In the genomic region with DNA sequence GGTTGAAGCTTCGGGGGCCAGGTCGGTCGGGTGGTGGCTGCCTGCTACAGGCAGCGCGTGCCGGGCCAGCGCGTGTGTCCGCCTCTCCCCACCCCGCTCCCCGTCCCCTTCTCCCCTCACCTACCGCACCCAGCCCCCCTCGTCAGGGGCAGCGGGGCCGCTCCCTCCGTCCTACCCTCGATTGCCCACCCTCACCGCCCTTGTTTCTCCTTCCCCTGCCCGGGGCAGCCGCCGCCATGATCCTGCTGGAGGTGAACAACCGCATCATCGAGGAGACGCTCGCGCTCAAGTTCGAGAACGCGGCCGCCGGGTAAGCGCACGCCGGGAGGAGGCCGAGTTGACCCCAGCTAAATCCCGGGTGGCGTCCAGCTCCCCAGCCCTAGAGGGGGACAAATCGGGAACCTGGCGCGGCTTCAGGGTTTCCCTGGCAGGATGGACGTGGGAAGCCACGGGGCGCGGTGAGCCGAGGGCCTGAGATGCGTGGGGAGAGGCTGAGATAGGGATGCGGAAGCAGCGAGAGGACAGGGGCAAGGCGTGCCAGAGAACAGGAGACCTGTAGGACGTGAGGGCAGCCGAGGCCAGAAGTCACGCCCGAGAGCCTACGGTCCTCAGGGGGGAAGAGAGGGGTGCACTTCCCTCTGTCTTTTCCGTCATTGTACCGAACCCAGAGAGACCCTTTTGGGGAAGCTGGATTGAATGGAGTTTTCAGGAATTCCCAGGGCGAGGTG, we compare ENCODE assay signal across 9 mouse cellular contexts. TPM values are rescaled to one million over a fixed set of nuclear protein-coding genes. Genes with fewer than 3 reads are reported as not detected.
DNase-seq lines count a peak whose midpoint lies in the region; ATAC-seq lines count a peak whose summit lies in the region.
"Had no signal": no experiment of that assay in that cellular context is flagged by ENCODE, and none has a peak within 500 bp of the region (broad histone marks: within the 10 kb centered on the region; RNA-seq: fewer than 3 reads in every experiment).

No protein-coding gene starts in this region.

- peak; percentile 62 to 65 for DNase-seq in cerebellum, postnatal 14 days
- no peak for DNase-seq in cerebellum, adult 9-10 months
- DNase-seq in adrenal gland, postnatal 36 days = peak; percentile 52 to 62
- peak; percentile 28 for DNase-seq in hindbrain, embryonic 14.5 days (ENCODE audit: low spot score)
- peak; percentile 75 for DNase-seq in liver
- DNase-seq in midbrain, embryonic 14.5 days = peak; percentile 58

- under 1% methylated on average over 51 of the region's 57 CpGs for WGBS in forebrain, embryonic 15.5 days
- under 1% methylated on average over 39 of the region's 57 CpGs for WGBS in hindbrain, embryonic 14.5 days
- WGBS in midbrain, embryonic 14.5 days = under 1% methylated on average over 47 of the region's 57 CpGs
- WGBS in stomach, embryonic 14.5 days = under 1% methylated on average over 55 of the region's 57 CpGs

- H3K4me2 ChIP-seq in forebrain, embryonic 15.5 days (replicated peaks) = peak overlapping the region; percentile 88
- H3K4me2 ChIP-seq in hindbrain, embryonic 14.5 days (replicated peaks) = peak overlapping the region; percentile 76
- H3K4me2 ChIP-seq in midbrain, embryonic 14.5 days (ENCODE audit: low read length) = peak overlapping the region; percentile 94
- H3K4me2 ChIP-seq in stomach, embryonic 14.5 days (replicated peaks; ENCODE audit: low read depth, low read length) = peak overlapping the region; percentile 79

- H3K9ac ChIP-seq in forebrain, embryonic 15.5 days (replicated peaks) = peak overlapping the region; percentile 74
- H3K9ac ChIP-seq in hindbrain, embryonic 14.5 days = peak overlapping the region; percentile 85
- peak overlapping the region; percentile 93 for H3K9ac ChIP-seq in midbrain, embryonic 14.5 days (replicated peaks; ENCODE audit: low read length)
- H3K9ac ChIP-seq in stomach, embryonic 14.5 days (replicated peaks; ENCODE audit: low read depth, low read length) = peak overlapping the region; percentile 94

- peaks cover 38% of the 10 kb centered on the region for H3K4me1 ChIP-seq in forebrain, embryonic 15.5 days
- peaks cover 32% of the 10 kb centered on the region for H3K4me1 ChIP-seq in hindbrain, embryonic 14.5 days (replicated peaks; ENCODE audit: control insufficient read depth, insufficient read depth, low read length)
- peaks cover 27% of the 10 kb centered on the region for H3K4me1 ChIP-seq in midbrain, embryonic 14.5 days (ENCODE audit: control insufficient read depth, insufficient read depth, low read length)
- H3K4me1 ChIP-seq in stomach, embryonic 14.5 days (ENCODE audit: control insufficient read depth, insufficient read depth, low read length) = peaks cover 28% of the 10 kb centered on the region

- H3K27me3 ChIP-seq in forebrain, embryonic 15.5 days = no peaks in the 10 kb centered on the region
- H3K27me3 ChIP-seq in hindbrain, embryonic 14.5 days (ENCODE audit: control insufficient read depth, insufficient read depth, low read length) = no peaks in the 10 kb centered on the region
- H3K27me3 ChIP-seq in midbrain, embryonic 14.5 days (ENCODE audit: control insufficient read depth, insufficient read depth, low read length) = no peaks in the 10 kb centered on the region
- H3K27me3 ChIP-seq in stomach, embryonic 14.5 days (ENCODE audit: control insufficient read depth, insufficient read depth, low read length) = no peaks in the 10 kb centered on the region

- peak overlapping the region; percentile 88 for H3K27ac ChIP-seq in forebrain, embryonic 15.5 days (replicated peaks)
- peak overlapping the region; percentile 73 for H3K27ac ChIP-seq in hindbrain, embryonic 14.5 days
- H3K27ac ChIP-seq in midbrain, embryonic 14.5 days (replicated peaks; ENCODE audit: low read depth, low read length) = peak overlapping the region; percentile 91
- H3K27ac ChIP-seq in stomach, embryonic 14.5 days (ENCODE audit: low read length) = peak overlapping the region; percentile 76

- H3K36me3 ChIP-seq in forebrain, embryonic 15.5 days = no peaks in the 10 kb centered on the region
- H3K36me3 ChIP-seq in hindbrain, embryonic 14.5 days (replicated peaks; ENCODE audit: control insufficient read depth, insufficient read depth) = no peaks in the 10 kb centered on the region
- no peaks in the 10 kb centered on the region for H3K36me3 ChIP-seq in midbrain, embryonic 14.5 days (ENCODE audit: control insufficient read depth, insufficient read depth, low read length)
- no peaks in the 10 kb centered on the region for H3K36me3 ChIP-seq in stomach, embryonic 14.5 days (ENCODE audit: control insufficient read depth, insufficient read depth, low read length)

- no peaks in the 10 kb centered on the region for H3K9me3 ChIP-seq in forebrain, embryonic 15.5 days
- H3K9me3 ChIP-seq in hindbrain, embryonic 14.5 days (ENCODE audit: control insufficient read depth, low read length) = no peaks in the 10 kb centered on the region
- H3K9me3 ChIP-seq in midbrain, embryonic 14.5 days (ENCODE audit: control insufficient read depth, low read length) = no peaks in the 10 kb centered on the region
- no peaks in the 10 kb centered on the region for H3K9me3 ChIP-seq in stomach, embryonic 14.5 days (ENCODE audit: control insufficient read depth, low read depth, low read length)

- ATAC-seq in forebrain, embryonic 15.5 days (replicated peaks) = peak; percentile 34; the same call in 1 of the 2 replicates
- ATAC-seq in hindbrain, embryonic 14.5 days (ENCODE audit: low FRiP score) = no peak; the same call in 1 of the 2 replicates
- 0 out of 2 replicates have a peak, but pooled peaks have one; percentile 12 for ATAC-seq in midbrain, embryonic 14.5 days (ENCODE audit: low FRiP score, low TSS enrichment)
- peak; percentile 61; the same call in 1 of the 2 replicates for ATAC-seq in stomach, embryonic 14.5 days (ENCODE audit: insufficient number of reproducible peaks, insufficient read depth, low FRiP score, low read depth)

- peak overlapping the region; percentile 80 for H3K4me3 ChIP-seq in forebrain, embryonic 15.5 days
- H3K4me3 ChIP-seq in hindbrain, embryonic 14.5 days (replicated peaks; ENCODE audit: low read length) = peak overlapping the region; percentile 65
- peak overlapping the region; percentile 96 for H3K4me3 ChIP-seq in midbrain, embryonic 14.5 days (replicated peaks; ENCODE audit: low read depth, low read length)
- H3K4me3 ChIP-seq in stomach, embryonic 14.5 days (ENCODE audit: low read depth, low read length) = peak overlapping the region; percentile 76

RNA-seq across cellular contexts. Expression of a gene that starts 0.9 kb away (rescaled TPM):
- total RNA-seq in adrenal gland, postnatal 36 days (2021) = 100 to 1,000 TPM; 181 to 203 TPM
- polyA plus RNA-seq in forebrain, embryonic 15.5 days (2015; fragmentation: Nextera tagmentation; extraction: Ambion mirVana) = 403 and 418 TPM in 2 replicates
- 324 and 329 TPM in 2 replicates for polyA plus RNA-seq in hindbrain, embryonic 14.5 days (2014; fragmentation: Nextera tagmentation; extraction: Ambion mirVana)
- 322 and 338 TPM in 2 replicates for polyA plus RNA-seq in midbrain, embryonic 14.5 days (2014; fragmentation: Nextera tagmentation; extraction: Ambion mirVana)
- polyA plus RNA-seq in stomach, embryonic 14.5 days (2014; fragmentation: Nextera tagmentation; extraction: Ambion mirVana) = 406 and 429 TPM in 2 replicates

RNA-seq across cellular contexts. Expression of a gene that starts 41.6 kb away (rescaled TPM):
- total RNA-seq in adrenal gland, postnatal 36 days (2021) = not detected
- polyA plus RNA-seq in forebrain, embryonic 15.5 days (2015; fragmentation: Nextera tagmentation; extraction: Ambion mirVana) = 0.34 TPM in 1 of 2 replicates, not detected in the other
- 0.19 TPM in 1 of 2 replicates, not detected in the other for polyA plus RNA-seq in hindbrain, embryonic 14.5 days (2014; fragmentation: Nextera tagmentation; extraction: Ambion mirVana)
- 0.27 and 0.39 TPM in 2 replicates for polyA plus RNA-seq in midbrain, embryonic 14.5 days (2014; fragmentation: Nextera tagmentation; extraction: Ambion mirVana)
- polyA plus RNA-seq in stomach, embryonic 14.5 days (2014; fragmentation: Nextera tagmentation; extraction: Ambion mirVana) = 3.5 and 4.1 TPM in 2 replicates
- total RNA-seq: left cerebral cortex, postnatal 14 days had no signal

RNA-seq across cellular contexts. Expression of a gene that starts 42.3 kb away (rescaled TPM):
- total RNA-seq in adrenal gland, postnatal 36 days (2021) = not detected
- polyA plus RNA-seq in forebrain, embryonic 15.5 days (2015; fragmentation: Nextera tagmentation; extraction: Ambion mirVana) = not detected in 2 replicates
- polyA plus RNA-seq in hindbrain, embryonic 14.5 days (2014; fragmentation: Nextera tagmentation; extraction: Ambion mirVana) = not detected in 2 replicates
- polyA plus RNA-seq in midbrain, embryonic 14.5 days (2014; fragmentation: Nextera tagmentation; extraction: Ambion mirVana) = not detected in 2 replicates
- polyA plus RNA-seq in stomach, embryonic 14.5 days (2014; fragmentation: Nextera tagmentation; extraction: Ambion mirVana) = not detected in 2 replicates
- total RNA-seq: left cerebral cortex, postnatal 14 days had no signal

RNA-seq across cellular contexts. Expression of a gene that starts 47.8 kb away (rescaled TPM):
- 100 to 1,000 TPM; 174 to 190 TPM for total RNA-seq in adrenal gland, postnatal 36 days (2021)
- polyA plus RNA-seq in forebrain, embryonic 15.5 days (2015; fragmentation: Nextera tagmentation; extraction: Ambion mirVana) = 211 and 214 TPM in 2 replicates
- polyA plus RNA-seq in hindbrain, embryonic 14.5 days (2014; fragmentation: Nextera tagmentation; extraction: Ambion mirVana) = 188 and 201 TPM in 2 replicates
- polyA plus RNA-seq in midbrain, embryonic 14.5 days (2014; fragmentation: Nextera tagmentation; extraction: Ambion mirVana) = 184 and 205 TPM in 2 replicates
- polyA plus RNA-seq in stomach, embryonic 14.5 days (2014; fragmentation: Nextera tagmentation; extraction: Ambion mirVana) = 240 and 261 TPM in 2 replicates

RNA-seq across cellular contexts. Expression of a gene that starts 48.0 kb away (rescaled TPM):
- total RNA-seq in adrenal gland, postnatal 36 days (2021) = 10 to 100 TPM; 72.5 to 80.8 TPM
- polyA plus RNA-seq in forebrain, embryonic 15.5 days (2015; fragmentation: Nextera tagmentation; extraction: Ambion mirVana) = 99.2 and 104 TPM in 2 replicates
- polyA plus RNA-seq in hindbrain, embryonic 14.5 days (2014; fragmentation: Nextera tagmentation; extraction: Ambion mirVana) = 146 and 149 TPM in 2 replicates
- polyA plus RNA-seq in midbrain, embryonic 14.5 days (2014; fragmentation: Nextera tagmentation; extraction: Ambion mirVana) = 99.0 and 107 TPM in 2 replicates
- 122 and 132 TPM in 2 replicates for polyA plus RNA-seq in stomach, embryonic 14.5 days (2014; fragmentation: Nextera tagmentation; extraction: Ambion mirVana)
